Mouse (Mus musculus) cortical plate, adult 2 months (tissue): ENCODE measurements around the gene Krt78.

Experiments
- CTCF ChIP-seq: fragments of 200-500 bp; IDR thresholded peaks from 2 replicates; pipeline ENCODE4 v1.5.1; 2011; ENCODE audit warnings: mild to moderate bottlenecking, control low read depth, low read length; ENCODE audit not compliant: insufficient read depth; ENCODE audit errors: extremely low read depth
- POLR2A ChIP-seq: fragments of 200-500 bp; IDR thresholded peaks from 2 replicates; pipeline ENCODE4 v1.6.1; 2011; ENCODE audit warnings: mild to moderate bottlenecking, low read length, control low read depth; ENCODE audit not compliant: insufficient read depth; ENCODE audit errors: extremely low read depth

DNA sequence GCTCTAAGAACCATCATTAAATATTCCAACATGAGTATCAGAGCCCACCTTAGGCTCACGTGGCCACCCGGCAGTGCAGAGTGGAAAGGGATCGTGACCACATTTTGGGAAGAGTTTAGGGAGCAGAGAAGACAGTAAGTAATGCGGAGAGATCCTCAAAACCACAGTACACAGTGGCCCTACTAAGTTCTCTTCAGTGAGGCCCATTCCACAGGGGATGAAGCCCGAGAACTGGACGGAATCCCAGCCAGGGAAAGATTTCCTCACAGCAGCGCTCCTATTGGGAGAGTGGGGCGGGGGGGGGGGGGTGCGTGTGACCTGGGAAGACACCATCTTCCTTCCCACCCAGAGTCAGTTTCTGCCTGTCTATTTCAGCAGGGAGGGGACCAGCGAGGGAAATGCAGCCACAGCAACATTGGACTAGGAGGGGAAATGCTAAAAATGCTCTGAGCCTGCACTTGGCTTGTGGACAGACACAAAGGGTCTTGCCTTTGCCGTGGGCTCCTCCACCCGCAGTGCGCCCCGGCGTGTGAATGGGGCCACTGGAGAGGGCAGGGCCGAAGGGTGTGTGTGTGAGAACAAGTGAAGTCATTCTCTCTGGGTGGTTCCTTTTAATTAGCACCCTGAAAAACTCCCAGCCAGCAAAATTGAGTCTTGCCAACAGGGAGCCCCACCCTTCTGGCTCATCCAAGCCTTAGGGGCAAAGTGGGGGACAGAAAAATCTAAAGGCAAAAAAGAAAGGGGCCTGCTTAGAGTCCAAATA lies 20.2 kb upstream of the Krt78 start:
- TF ChIP-seq POLR2A (no peak), CTCF (no peak)
